Mouse (Mus musculus) testis, postnatal 10 days (tissue): Measurements from ENCODE around the gene Syce2.

Experiments used
- DNase-seq: peaks from one replicate; pipeline ENCODE4 v3.0.0; 2021; ENCODE audit warnings: low spot score

Syce2 gene

DNA sequence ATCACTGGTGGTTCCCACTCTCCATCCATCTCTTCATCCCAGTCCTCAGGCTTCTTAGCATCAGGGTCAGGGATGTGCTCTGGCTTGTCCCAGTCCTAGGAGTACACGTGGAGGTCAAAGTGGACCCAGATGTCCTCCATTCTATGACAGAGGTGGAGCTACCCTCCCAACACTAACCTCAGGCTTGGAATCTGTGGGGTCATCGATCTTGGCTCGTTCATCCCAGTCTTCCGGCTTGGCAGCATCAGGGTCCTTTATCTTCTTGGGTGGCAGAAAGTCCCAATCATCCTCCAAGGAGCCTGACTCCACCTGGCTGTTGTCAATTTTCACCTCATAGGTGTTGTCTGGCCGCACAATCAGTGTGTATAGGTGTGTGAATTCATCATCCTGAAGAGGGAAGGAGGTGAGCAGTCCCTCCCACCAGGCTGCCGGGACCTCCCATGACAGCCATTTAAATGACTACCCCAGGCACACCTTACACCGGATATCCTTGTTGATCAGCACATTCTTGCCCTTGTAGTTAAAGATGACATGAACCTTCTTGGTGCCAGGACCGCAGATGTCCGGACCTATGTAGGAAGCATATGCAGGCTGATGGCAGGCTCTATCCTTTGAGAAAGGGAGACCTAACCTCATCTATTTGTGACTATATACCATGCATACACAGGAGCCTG is 27.4 kb upstream of the Syce2 start:
- no peak for DNase-seq

DNA sequence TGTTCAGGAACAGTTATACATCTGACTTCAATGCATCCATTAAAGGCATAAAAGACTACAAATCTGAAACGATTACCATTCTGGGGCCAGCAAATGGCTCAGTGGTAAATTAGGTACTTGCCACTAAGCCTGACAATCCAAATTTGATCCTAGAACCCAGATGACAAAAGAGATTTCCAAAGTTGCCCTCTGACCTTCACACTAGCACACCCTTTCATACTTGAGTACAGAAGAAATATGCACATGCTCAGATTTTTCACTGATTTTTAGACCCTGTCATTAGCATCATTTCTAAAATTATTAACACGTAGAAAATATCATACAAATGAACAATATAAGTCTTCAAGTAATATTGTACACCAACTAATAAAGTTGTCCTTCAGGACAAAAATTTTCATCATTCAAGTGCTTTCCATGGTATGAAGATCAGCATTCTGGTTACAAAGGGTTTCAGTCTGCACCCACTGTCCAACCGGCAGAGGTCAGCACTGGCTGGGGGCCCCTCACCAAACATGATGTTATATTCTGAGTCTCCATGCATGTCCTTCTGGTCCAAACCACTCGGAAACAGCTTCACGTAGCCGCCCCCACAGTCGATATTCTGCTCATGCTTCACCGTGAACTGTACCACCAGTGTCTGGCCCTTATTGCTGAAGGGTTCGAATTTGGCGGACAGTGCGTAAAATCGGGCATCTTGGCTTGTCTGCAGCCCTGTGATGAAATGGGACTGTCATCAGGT is 26.4 kb upstream of the Syce2 start:
- DNase-seq, result peak; percentile 70

DNA sequence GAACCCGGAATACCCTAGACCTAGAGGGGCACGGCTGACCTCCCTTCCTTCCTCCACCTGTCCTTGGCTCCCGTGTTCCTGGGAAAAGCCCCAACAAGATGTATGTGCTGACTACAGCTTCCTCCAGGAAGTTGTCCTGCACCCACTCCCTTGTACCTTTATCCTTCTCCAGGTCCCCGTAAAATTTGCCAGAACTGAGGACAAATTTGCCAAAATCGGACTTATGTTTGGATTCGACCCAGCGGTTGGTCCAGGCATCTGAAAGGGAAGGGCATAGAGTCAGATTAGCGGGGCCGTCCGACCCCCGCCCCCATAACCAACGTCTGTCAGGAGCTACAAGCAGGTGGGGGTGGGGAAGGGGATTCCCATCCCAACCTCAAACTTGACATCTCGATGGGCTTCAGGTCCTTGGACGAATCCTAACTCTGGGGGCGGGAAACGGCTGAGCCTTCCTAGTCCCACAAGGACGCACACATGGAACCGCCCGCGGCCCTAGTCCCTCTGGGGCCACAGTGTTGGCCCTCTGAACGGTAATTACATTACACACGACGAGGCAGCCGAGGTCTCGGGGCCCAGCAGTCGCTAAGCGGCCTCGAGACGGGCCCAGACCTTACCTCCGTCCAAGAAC is 25.7 kb upstream of the Syce2 start:
- DNase-seq, result no peak

DNA sequence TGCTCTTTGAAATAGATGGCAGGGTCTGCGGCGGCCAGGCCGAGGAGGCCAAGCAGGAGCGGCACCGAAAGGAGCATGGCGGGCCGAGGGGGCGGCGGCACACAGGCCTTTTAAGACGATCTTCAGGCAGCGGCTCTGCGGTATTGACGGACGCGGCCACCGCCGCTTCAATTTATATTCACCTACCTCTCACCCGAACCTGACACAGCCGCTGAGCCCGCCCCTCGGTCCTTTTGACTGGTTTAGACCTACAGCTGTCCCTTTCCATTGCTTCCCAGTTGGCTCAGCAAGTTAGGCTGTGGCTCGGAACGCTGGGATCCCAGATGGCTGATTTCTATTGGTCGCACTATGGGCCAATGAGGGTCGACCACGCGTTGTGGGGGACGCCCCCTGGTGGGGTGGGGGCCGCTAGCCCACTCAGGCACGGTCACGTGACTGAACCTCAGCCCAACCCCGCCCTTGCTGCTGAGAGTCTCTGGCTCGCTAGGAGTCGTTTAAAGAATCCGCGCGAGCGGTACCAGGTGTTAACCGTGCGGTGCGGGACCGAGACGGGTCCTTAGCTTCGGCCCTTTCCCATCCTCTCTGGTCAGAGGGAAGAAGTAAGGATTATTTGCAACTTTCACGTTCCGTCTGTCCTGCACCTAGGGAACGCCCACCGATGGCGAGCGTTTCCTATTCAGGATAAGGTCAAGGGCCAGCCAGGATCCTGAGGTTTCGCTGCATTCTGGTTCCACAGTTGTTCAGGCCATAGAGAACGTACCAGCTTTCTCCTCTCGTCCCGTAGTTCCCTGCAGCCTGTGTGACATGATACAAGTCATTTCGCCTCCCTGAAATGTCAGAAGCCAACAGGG is 25.0 kb upstream of the Syce2 start, which contains the start of gene Calr:
TSS of gene Calr (minus strand) at position 213 of the 851 bp plus-strand sequence.
- DNase-seq, result peak; percentile 98

DNA sequence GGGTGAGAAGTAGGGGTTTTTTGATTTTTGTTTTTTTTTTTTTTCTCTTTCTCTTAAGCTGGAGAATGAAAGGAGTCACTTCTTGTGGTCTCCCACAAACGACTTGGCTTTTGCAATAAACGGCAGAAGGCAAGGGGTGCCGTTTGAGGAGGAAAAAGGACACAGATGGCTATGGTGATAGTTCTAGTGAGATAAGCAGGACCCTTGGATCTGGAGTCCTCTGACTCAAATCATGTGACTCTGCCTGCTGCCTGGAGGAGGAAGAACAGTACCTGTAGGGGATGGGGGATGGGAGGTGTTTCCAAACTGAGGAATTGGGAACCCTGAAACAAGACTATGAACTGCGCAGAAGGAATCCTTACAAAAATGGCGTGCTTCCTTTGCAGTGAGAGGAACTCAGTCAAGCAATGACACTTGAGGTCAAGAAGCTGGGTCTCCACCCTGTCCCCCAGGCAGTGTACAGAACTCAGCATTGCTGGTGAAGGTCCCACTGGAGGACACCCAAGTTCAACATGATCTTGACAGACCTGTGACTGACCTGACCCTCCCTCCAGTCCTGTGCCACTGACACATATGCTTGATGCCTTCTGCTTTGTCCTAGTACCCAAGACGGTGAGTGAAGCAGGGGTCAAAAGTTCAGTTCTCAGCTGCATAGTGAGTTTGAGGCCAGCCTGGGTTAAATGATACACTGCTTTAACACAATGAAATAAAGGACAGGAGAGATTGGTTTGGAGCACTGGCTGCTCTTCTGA is 24.1 kb upstream of the Syce2 start:
- DNase-seq, result no peak

DNA sequence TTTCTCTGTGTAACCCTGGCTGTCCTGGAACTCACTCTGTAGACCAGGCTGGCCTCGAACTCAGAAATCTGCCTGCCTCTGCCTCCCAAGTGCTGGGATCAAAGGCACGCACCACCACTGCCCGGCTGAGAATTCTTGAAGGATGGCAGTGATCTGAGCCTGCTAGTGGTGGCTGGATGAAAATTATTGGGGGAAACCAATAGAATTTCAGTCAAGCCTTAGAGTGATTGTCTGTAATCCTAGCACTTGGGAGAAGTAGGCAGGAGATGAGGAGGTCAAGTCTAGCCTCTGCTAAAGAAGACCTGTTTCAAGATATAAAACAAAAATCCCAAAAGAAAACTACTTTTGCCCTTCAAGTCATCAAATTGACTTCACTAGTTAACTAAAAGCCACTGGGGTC is 15.5 kb upstream of the Syce2 start:
- no peak for DNase-seq

DNA sequence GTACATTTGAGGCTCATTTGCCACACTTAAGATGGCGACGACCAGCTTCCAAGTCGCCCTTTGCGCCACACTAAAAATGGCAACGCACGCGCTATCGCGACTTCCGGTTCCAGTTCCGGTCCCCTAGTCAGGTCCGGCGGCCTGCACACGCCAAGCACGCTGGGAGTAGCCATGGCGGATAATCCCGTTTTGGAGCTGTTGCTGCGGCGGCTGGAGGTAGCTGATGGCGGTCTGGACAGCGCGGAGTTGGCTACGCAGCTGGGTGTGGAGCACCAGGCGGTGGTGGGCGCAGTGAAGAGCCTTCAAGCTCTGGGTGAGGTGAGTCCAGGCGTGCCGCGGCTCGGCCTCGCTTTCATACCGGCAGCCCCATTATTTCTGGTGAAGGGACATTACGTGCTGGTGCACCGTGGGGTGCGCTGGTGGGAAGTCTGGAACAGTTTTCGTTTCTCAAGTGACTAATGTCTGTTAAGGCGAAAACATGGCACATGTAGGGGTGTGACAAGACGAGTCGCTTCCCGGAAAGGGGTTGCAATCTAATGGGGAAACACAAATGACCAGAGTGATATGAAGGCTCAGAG is 15.0 kb upstream of the Syce2 start, which contains the start of gene Farsa:
TSS of gene Farsa (plus strand) at position 126 of the 578 bp plus-strand sequence.
- peak; percentile 91 for DNase-seq

DNA sequence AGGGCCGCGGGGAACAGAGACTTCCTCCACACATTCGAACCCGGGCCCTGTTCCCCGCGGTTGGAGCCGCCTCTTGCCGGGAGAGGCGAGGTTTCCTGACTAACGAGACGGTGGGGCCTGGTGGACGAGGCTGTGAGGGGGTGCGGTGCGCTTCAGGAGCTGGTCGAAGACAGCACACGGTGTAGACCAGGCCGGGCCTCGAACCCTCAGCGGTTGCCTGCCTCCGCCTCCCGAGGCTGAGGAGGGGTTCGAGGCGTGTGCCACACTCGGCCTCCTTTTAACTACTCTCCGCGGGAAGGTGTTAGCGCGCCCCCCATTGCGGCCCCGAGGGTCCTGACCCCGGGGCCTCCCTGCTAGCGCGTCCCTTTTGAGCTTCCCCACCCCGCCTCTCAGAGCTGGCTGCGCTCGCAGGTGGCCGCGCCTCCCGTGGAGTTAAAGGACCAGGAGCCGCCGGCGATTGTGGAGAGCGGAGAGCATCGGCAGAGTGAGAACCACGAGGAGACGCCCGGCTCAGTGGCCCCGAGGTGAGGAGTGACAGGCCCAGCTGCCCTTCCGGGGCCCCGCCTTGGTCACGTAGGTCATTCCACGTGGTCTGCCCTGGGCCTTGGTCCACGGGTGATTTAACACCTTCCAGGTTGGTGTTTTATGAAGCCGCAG is 526 bp downstream of the Syce2 start:
- peak; percentile 66 for DNase-seq

DNA sequence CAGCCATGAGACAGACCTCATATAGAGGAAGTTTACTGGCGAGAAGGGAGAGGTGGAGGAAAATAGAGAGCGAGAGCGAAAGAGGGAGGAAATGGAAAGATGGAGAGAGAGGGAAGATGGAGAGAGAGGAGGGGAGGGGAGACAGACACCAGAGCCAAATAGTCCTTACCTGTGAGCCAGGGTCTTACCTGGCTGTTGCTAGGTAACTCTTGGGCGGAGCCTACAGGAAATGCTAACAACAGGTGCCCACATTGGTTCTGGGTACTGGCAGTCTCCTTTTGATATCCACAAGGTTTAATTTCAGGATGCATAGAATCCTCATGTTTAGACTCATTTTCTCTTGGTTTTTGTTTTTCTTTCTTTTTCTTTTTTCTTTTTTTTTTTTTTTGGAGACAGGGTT is 1.1 kb downstream of the Syce2 start:
- DNase-seq, result no peak

DNA sequence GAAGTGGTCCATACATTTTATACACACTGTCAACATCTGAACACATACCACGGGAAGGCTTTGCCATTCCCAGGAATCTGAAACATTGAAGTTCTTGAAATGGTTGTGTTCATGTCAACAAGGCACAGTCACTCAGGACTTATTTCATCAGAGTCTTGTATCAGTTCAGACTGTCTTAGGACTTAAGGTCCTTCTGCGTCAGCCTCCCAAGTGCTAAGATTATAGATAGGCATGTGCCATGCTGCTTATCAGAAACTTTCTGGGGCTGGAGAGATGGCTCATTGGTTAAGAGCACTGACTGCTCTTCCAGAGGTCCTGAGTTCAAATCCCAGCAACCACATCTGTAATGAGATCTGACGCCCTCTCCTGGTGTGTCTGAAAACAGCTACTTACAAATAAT is 2.4 kb downstream of the Syce2 start:
- no peak for DNase-seq

DNA sequence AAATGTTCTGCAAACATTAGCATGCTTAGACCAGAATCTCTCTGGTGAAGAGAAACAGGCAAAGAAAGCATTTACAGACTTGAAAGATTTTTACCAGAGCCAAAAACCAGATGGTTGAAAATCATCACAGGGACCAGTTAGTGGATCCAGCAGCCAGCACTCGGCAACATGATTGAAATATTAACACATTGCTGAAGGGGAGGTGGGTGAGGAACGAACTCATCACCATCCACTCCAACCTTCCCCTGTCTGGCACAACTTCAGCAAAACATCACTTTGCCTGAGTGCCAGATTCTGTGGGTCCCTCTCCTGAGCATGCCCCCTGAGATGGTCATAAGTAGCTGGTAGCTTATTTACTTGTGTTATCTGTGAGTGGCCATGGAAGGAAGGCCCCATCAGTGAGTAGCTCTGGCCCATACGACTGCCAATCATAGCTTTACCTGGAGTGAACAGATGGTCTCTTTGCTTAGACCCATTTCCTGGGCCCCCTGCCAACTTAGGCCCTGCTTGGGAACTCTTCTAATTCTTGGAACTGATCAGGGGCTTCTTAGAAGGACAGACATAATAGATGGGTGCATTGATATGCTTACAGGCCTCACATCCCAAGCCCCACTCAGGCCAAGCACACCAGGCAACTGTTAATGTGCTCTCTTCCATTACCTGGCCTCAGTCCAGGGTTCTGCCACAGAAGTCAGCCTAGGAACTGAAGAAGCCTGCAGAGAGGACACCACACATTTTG is 5.6 kb downstream of the Syce2 start:
- no peak for DNase-seq

DNA sequence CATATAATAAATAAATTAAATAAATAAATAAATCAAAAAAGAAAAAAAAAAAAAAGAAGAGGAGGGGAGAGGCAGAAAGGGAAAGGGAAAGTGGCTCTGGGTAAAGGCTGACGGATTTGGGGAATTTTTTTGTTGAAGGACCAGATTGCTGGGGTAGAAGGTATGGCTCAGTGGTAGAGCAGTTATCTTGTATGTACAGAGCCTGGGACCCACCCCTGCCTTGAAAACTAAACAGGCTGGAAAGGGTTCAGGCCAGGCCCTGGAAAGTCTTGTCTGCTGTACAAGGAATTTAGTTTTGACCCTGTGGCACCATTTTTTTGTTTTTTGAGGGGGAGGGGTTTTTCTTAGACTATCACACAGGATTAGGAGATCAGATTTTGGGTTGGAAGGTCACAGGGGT is 7.0 kb downstream of the Syce2 start:
- DNase-seq, result no peak

DNA sequence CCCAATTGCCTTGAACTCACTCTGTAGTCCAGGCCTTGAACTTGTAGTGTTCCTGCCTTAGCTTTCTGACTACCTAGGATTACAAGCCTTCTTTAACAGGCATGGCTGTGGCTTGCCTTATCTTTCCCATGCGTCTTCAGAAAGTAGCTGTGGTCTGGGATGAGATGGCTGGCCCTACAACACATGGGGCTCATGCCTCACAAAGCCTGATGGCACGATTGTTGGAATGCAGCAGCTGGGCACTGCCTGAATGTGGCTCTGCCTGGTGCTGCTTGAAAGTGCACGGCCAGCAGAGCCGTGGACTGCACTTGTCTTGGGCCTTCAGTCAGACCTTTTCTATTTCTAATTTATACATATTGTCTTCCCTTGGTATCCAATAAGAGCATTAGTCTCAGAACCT is 12.8 kb downstream of the Syce2 start:
- no peak for DNase-seq

DNA sequence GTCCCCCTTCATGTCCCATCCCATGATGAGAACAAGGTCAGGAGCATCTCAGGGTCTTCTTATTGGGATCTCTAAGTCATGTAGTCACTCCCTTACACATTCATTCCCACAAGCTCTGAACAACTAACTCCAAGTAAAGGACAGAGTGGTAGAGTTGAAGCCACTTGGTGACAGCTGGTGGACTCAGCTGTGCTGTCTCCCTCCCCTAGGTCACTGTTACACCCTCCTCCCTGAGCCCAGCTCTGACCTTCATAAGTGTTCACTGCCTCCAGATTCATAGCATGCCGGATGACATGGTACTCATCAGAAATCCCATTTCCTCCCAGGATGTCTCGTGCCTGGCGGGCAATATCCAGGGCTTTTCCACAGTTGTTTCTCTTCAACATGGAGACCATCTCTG is 16.4 kb downstream of the Syce2 start:
- peak; percentile 25 for DNase-seq

DNA sequence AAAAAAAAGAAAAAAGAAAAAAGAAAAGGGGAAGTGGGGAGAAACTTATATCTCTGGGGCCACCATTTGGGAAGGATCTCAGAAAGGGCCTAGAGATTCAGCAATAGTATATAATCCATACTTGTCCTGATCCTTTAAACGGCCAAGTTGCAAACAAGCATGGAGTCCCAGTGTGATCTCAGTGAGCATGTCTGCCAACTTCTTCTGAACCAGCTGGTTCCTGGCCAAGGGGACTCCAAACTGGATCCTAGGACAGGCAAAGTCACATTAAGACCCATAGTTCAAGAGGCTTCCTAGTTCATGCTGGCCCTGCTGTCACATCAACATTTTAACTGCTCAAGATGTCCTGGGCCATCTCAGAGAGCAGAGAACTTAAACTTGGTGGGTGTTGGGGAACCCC is 17.2 kb downstream of the Syce2 start:
- DNase-seq, result peak; percentile 27

DNA sequence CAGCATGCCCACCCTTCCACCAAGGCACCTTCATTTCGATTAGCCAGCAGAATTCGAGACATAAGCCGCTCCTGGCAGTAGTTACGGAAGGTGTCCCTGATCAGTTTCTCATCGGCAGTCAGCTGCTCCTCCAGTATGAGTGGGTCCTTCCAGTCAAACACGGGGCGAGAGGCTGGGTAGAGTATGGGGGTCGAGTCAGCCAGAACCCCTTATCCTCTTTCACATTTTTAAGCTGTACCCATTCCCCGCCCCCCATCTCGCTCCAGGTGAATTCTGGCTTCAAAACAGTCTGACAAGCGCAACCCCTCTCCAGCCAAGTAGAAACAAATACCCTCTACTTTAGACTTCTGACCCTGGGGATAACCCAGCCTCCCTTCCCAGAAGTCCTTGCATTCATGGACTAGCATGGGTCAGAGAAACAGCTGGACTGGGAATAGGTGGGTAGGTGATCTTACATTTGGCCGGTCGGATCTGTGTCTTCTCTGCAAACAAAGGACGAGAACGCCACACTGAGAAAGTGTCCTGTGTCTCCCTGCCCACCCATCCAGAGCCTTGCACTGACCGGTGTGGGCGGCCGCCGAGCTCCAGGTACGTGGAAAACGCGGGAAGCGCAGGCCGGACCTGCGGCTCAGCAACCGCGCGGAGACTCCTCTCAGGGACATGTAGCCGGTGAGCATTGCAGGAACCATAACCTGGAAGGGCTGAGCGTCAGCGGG is 21.2 kb downstream of the Syce2 start:
- DNase-seq, result no peak

DNA sequence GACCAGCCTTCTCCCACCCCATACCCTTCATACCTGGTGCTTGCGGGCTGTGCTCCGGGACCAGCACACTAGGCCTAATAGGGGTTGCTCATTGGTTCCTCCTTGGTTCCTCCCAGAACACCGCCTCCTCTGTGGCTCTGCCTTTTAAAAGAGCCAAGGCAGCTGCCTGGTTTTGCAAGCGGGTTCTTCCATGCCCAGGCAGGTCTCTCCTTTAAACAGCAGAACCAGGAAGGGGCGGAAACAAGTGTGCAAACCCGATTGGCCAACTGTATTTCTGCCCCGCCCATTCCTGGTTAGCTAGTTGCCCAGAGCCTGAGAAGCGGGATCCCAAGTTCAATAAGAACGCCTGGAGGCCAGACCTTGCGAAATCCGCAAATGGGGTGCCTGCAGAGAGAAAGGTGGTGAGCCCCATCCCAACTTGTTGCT is 21.8 kb downstream of the Syce2 start, which contains the start of gene Gcdh:
TSS of gene Gcdh (minus strand) at position 213 of the 426 bp plus-strand sequence.
- peak; percentile 86 for DNase-seq

DNA sequence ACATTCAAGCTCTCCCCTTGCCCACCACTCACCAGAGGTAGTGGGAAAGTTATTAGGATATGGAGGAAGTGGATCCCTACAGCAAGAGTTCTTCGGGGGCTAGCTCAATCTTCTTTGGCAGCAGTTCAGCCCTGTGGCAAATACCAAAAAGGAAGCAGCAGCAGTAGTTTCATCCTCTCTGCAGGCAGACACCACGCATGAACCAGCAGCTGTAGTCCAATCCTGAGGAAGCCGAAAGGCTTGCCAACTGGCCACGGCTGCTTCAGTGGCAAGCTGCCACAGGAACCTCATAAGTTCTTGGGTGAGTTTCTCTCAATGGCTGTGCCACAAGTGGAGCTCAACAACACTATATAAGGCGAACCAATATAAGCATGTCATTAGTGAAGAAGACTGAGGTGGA is 24.1 kb downstream of the Syce2 start:
- no peak for DNase-seq

DNA sequence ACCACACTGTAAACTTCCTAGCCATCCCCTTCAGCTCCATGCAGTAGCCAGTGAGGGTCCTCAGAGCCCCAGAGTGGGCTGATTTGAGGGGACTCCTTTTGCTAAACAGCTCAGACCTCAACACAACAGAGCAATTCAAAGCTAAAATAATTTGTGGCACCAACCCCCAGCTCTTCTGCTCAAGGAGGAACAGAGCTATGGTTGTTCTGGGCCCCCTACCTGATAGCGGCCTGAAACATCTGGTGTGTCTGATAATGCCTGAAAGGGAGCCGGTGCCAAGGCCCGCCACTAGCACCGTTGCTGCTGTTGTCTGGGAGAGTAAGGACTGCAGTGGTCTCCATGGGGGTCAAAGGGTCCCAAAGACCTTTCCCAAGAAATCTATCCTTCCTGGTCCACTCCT is 29.2 kb downstream of the Syce2 start:
- no peak for DNase-seq
